Mouse (Mus musculus) ovary, postnatal 36 days (tissue): Measurements from ENCODE around the gene Pank3.
"Not testable (repeated sequence)": the region's sequence is repeated elsewhere in the genome, so short reads cannot be mapped to it uniquely, and the experiment has no call there.

Experiments
- DNase-seq: peaks from one replicate; pipeline ENCODE4 v3.0.0; 2022; ENCODE audit warnings: low spot score, mixed read lengths

The Pank3 gene

DNA sequence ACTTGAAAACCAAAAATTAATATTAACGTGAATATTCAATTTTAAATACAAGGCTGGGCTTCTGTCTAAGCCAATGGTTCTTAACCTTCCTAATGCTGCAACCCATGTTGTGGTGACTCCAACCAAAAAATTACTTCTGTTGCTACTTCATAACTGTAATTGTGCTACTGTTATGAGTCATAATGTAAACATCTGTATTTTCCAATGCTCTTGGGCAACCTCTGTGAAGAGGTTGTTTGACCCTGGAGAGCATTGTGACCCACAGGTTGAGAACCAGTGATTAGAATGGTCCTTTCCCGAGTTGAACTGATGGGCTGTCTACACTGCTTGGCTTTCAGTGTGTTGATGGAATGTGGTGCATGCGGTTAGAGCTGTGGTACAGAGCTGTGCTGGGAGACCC lies 7.2 kb downstream of the Pank3 start:
- no peak for DNase-seq

DNA sequence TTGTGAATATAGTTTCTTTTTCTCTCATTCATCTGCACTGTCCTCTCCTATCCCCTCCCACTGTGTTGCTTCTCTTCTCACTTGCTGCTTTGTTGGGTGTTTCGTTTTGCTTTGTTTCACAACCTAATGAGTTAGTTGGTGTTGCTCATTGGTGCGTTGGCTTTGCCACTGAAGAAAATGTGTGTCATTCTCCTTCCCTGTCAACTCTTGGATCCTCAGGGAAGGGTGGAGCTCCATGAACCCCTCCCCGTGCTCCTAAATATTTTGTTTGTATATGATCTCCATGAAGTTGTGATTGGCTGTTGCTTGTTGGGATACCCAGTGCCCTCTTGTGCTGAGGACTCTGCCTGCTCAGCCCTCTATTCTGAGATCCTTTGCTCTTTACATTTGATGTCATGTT lies 11.1 kb downstream of the Pank3 start:
- no peak for DNase-seq

GRCm38 (mm10) chr11:35782444-35782843 lies 13.2 kb downstream of the Pank3 start:
- no peak for DNase-seq

GRCm38 (mm10) chr11:35783038-35783437 lies 13.8 kb downstream of the Pank3 start:
- DNase-seq, result no peak

DNA sequence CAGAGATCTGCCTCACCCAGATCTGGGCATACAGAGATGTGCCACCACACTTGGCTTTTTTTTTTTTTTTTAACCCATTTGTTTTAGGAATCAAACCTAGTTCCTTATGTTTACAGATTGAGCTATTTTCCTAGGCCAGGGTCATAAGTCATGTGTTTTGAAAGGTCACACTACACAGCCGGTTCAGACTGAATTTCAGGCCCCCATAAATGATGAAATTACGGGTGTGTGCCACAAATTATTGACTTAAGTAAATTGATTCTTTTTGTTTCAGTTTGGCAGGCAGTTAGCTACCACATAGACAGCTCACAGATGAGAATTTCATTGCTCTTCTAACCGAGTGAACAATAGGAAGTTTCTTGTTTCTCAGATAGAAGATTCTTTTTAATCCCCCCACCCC lies 14.7 kb downstream of the Pank3 start:
- no peak for DNase-seq

GRCm38 (mm10) chr11:35784537-35784936 lies 15.3 kb downstream of the Pank3 start:
- DNase-seq, result no peak

DNA sequence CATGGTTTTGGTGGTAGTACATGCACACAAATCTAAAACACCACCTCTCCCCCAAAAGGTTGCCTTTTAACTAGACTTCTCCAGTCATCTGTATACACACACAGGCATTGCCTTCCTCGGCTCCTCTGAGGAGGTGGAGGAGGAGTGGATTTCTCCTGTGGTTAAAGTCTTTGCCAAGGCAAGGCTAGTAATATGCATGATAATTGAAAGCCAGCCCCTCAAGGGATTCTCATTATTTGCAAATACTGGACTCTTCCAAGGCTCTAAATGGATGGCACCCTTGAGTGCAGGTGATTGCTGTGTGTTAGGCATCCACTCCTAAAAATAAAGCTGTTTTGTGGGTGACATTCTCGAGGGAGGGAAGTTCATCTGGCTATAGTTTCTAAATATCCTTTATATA lies 19.2 kb downstream of the Pank3 start:
- no peak for DNase-seq

GRCm38 (mm10) chr11:35792800-35793199 lies 23.5 kb downstream of the Pank3 start:
- DNase-seq, result not testable (repeated sequence)

- DNase-seq, result no peak
These were observed 28.6 kb downstream of the Pank3 start for GRCm38 (mm10) chr11:35797751-35798494.

DNA sequence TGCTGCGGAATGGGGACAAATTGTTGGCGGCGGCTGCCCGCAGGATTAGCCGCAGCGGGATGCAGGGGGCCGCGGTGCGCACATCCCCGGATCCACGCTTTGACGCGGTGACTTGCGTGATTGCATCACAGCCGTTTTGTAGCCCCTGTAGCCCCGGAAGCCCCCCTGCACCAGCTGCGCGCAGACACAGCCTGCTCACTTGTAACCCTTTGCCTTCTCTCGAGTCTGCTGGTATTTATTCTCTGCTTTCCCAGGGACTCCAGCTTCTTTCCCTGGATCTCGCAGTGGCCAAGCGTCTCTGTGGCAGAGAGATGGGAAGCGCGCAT lies 29.2 kb downstream of the Pank3 start:
- DNase-seq, result no peak

GRCm38 (mm10) chr11:35798874-35799273 lies 29.6 kb downstream of the Pank3 start, which contains the start of gene Fbll1:
TSS of gene Fbll1 (minus strand) at chr11:35798884.
- DNase-seq, result peak; percentile 57

- DNase-seq, result no peak
These were observed 32.0 kb downstream of the Pank3 start for GRCm38 (mm10) chr11:35801332-35801731.

- DNase-seq, result no peak
These were observed 42.2 kb downstream of the Pank3 start for GRCm38 (mm10) chr11:35811458-35811857.

DNA sequence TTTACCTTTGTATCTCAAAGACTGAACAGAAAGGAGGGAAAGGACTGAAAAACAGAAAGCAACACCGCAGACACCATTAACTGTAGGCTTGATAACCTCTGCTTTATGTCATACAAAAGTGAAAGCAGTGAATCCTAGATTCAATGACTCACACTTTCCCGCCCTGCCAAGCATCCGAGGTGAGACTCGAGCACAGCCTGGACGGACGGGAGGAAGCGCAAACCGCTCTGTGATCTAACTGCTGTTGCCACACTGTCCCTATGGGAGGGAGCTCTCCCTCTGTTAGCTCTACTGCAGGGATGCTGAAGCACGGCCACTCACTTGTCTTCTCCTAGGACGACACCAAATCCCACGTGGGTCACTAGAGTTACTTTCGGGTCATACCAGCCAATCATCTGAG lies 47.0 kb downstream of the Pank3 start:
- no peak for DNase-seq

DNA sequence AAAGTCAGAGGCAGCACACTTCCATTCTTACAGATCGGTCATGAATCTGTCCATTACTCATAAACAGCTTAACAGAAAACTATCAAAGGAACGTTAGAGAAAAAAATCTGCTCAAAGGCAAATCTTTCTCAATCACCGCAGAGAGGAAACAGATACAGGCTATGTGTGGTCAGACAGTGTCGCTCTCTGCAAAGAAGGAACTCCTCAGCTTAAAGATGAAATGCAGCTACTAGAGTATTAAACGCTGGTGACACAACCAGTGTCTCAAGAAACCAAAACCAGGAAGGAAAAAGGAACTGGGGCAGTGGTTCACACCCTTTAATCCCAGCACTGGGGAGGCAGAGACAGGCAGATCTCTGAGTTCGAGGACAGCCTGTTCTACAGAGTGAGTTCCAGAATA lies 58.4 kb downstream of the Pank3 start:
- no peak for DNase-seq

GRCm38 (mm10) chr11:35832139-35832538 lies 62.9 kb downstream of the Pank3 start:
- no peak for DNase-seq

DNA sequence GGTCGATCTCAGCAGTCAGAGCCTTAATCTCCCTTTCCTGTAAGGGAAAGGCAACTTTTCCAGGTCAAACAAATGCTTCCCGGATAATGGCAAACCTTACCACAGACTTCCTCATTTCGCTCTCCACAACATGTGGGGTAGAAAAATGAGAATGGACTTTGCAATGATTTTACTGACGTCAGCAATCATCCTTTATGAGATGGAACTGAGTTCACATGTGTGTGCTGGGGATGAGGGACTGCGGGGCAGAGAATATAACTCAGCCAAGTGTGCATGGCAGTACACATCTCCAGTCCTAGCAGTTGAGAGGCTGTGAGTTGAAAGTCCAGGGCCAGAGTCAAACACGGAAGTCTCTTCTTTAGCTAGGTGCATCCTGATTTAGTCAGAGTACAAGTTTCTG lies 64.0 kb downstream of the Pank3 start:
- DNase-seq, result no peak

DNA sequence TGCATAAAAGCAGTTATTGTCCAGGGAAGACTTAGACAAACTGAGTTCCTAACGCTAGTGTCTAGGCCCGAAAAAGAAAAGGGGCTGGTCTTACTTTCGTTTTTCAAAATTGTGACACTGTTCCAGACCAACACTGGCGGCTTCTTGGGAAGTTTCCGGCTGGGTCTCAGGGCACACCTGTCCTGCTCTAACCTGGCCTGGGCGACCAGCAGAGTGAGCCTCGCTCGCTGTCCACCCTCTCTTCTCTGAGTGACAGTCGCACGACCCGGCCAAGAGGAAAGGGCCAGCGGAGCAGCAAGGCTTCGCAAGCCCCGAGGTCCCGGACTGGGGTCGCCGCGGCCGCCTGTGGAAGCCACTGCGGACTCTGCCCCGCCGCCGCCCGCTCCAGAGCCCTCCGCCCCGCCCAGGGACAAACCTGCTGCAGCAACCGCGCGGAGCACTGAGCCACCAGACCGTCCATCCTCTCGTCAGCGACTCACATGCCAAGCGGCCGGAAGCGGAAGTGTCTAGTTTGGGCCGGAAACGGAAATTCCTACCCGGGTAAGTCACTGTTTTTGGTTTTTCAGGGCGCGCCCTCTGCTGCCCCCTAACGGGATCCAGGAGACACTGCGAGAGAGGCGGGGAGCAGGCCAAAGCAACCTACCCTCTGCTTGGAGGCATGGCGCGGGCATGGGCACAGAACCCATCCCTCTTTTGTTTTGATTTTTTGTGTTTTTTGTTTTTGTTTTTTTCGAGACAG lies 64.9 kb downstream of the Pank3 start, which contains the start of gene Rars:
TSS of gene Rars (minus strand) at position 485 of the 739 bp plus-strand sequence.
- DNase-seq, result peak; percentile 89

DNA sequence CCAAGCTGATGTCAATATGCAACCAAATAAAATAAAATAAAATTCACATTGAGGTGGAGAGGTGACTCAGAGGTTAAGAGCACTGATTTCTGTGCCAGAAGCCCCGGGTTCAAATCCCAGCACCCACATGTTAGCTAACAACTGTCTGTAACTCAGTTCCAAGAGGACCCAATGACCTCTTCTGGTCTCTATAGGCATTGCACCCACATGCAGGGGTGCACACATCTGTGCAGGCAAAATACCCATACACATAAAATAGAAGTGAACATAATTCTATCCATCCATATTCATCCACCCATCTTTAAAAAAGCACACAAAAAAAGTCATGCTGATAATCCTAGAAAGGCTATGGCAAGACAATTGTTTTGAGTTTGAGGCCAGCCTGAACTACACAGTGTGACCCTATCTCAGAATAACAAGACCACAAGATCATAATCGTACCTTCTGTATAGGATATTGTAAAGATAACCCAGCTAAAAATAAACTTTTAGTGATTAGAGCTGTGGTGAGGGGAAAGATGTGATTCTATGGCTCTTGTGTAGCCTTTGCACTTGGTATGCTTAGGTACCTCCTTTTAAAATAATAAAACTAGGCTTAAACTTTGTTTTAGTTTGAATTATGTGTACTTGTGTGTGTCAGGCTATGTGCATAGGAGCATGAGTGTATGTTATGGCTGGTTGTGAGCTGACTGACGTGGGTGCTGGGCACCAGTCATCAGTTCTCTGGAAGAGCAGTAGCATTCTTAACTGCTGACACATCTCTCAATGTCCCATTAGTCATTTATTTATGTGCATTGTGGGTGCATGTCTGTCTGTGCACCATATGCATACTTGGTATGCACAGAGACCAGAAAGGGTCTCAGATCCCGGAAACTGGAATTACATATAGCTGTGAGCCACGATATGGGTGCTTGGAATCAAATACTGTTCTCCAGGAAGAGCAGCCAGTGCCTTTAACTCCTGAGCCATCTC lies 68.2 kb downstream of the Pank3 start:
- DNase-seq, result no peak

DNA sequence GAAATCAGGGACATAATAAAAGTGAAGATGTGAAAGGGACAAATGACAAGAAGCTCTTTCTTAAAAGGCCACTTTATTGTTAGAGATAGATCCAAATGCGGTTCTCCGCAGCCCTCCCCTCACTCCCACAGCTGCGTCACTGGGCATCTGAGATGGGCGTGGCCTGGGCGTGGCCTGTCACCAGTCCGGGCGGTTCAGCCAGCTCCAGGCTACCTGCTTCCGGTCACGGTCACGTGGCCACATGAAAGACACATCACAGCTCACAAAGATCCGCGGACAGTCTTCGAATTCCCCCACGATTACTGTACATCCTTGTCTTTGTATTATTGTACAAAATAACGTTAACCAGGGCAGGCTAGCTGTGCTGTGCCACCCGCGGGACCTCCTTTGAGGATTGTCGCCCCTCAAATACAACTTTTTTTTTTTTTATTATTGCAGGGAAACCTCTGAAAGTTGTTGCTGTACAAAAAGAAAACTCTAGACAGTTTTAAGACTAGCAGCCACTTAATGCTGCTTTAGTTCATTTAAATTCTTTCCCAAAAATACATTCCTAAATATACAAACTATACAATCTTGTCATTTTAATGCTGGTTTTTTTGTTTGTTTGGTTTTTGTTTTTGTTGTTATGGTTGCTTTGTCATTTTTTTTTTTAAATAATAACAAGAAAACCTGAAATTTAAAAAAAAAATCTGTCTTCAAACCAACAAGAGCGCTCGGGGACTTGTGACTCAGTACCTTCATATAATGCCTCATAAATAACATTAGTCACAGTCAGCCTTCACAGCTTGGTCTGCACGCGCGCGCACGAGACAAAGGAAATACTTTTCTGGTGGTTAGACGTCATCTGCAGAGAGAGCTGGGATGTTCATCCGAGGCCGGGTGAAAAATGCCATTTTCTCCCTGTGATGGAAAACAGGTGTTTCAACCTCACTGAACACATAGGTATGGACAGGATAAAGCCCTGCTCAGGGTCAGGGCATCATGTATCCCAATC lies 69.4 kb downstream of the Pank3 start:
- peak; percentile 91 for DNase-seq

DNA sequence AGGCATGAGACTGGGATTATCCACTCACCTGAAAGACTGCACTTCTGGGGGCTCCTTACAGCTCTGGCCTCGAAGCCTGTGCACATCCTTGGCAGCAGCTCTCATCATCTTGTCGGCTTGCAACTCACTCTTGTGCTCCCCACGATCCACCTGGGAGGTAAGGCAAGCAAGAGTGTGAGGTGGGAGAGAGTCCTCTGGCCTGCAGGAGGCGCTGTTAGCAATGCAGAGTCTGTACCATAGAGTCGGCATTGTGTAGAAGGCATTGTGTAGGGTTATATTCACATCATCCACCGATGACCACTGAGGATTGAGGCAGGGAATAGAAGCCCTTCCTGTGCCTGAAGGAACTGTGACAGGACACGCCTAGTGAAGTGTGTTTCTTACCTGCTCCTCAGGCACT lies 71.0 kb downstream of the Pank3 start:
- DNase-seq, result no peak
